Mouse (Mus musculus) heart, adult 2 months (tissue): Measurements from ENCODE around the gene Egflam.

Experiments used
- CTCF ChIP-seq: fragments of 200-600 bp; IDR thresholded peaks from 2 replicates; pipeline ENCODE4 v1.8.1; 2022; ENCODE audit warnings: antibody characterized with exemption, mild to moderate bottlenecking, moderate library complexity
- POLR2A ChIP-seq: fragments of 200-500 bp; IDR thresholded peaks from 2 replicates; pipeline ENCODE4 v1.6.1; 2011; ENCODE audit warnings: mild to moderate bottlenecking, low read depth, low read length, control low read depth; ENCODE audit not compliant: insufficient read depth

- TF ChIP-seq POLR2A (no peak), CTCF (no peak)
Observed at GRCm38 (mm10) chr15:7189678-7190454, 208.3 kb downstream of the Egflam start.
